ENCODE assay signal across 23 mouse cellular contexts in the genomic region with DNA sequence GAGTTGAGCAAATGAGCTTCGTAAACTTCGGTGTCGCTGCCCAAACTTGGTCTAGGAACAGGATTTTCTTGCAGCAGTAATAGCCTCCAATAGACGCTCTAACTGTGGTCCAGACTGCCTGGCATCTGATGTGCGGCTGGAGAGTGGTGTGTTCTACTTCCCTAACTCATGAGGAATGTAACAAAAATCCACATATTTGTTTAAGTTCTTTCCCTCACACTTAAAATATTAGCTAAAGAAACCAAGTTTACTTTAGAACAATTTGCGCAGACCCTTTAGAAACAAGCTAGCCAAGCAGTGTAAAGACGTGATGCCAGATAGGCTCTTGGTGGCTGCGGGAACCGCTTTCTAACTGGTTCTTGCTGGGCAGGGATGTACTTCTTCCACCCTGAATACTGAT.
A peak's percentile ranks its signal among the peaks of the same experiment; 100 is the strongest.
DNase-seq lines count a peak whose midpoint lies in the region; ATAC-seq lines count a peak whose summit lies in the region.
"Had no signal": no experiment of that assay in that cellular context is flagged by ENCODE, and none has a peak within 500 bp of the region (broad histone marks: within the 10 kb centered on the region; RNA-seq: fewer than 3 reads in every experiment).

No protein-coding gene starts in this region.

- H3K9ac ChIP-seq in lung, embryonic 15.5 days, result no peak overlapping the region
- no peak overlapping the region for H3K9ac ChIP-seq in midbrain, embryonic 11.5 days (ENCODE audit: low read length)
- no peak overlapping the region for H3K9ac ChIP-seq in midbrain, embryonic 16.5 days (ENCODE audit: low read depth, low read length)
- H3K9ac ChIP-seq in stomach, embryonic 16.5 days (ENCODE audit: low read length), result no peak overlapping the region
- H3K9ac ChIP-seq: forebrain, embryonic 13.5 days; heart, embryonic 13.5 days; hindbrain, embryonic 14.5 days had no signal

- H3K9me3 ChIP-seq in lung, embryonic 15.5 days, result no peaks in the 10 kb centered on the region
- no peaks in the 10 kb centered on the region for H3K9me3 ChIP-seq in midbrain, embryonic 11.5 days (ENCODE audit: control insufficient read depth, low read length)
- H3K9me3 ChIP-seq in midbrain, embryonic 16.5 days (replicated peaks; ENCODE audit: control insufficient read depth, low read length, poor library complexity, severe bottlenecking), result no peaks in the 10 kb centered on the region
- no peaks in the 10 kb centered on the region for H3K9me3 ChIP-seq in stomach, embryonic 16.5 days (replicated peaks; ENCODE audit: control insufficient read depth, low read length)
- H3K9me3 ChIP-seq: forebrain, embryonic 10.5 days; forebrain, embryonic 13.5 days; heart, embryonic 10.5 days; heart, embryonic 13.5 days had no signal

- ATAC-seq in lung, embryonic 15.5 days (ENCODE audit: borderline replicate concordance, extremely low read depth, low FRiP score, low TSS enrichment), result 0 out of 2 replicates have a peak, but pooled peaks have one; percentile 64
- ATAC-seq in midbrain, embryonic 11.5 days (ENCODE audit: low FRiP score), result no peak
- no peak for ATAC-seq in midbrain, embryonic 16.5 days
- ATAC-seq in stomach, embryonic 16.5 days (ENCODE audit: insufficient read depth, low FRiP score), result no peak
- ATAC-seq: activated CD4-positive, CD25-positive, alpha-beta regulatory T cell, adult 4 months; forebrain, embryonic 13.5 days; forebrain, embryonic 16.5 days had no signal

- H3K4me2 ChIP-seq in lung, embryonic 15.5 days, result no peak overlapping the region
- H3K4me2 ChIP-seq in midbrain, embryonic 11.5 days, result no peak overlapping the region
- no peak overlapping the region for H3K4me2 ChIP-seq in midbrain, embryonic 16.5 days (ENCODE audit: low read length)
- H3K4me2 ChIP-seq in stomach, embryonic 16.5 days (ENCODE audit: low read depth, low read length), result peak overlapping the region; percentile 1; the same call in 1 of the 2 replicates
- H3K4me2 ChIP-seq: forebrain, embryonic 13.5 days; heart, embryonic 13.5 days; hindbrain, embryonic 14.5 days had no signal

- 49% methylated on average over 9 of the region's 9 CpGs for WGBS in lung, embryonic 15.5 days
- WGBS in midbrain, embryonic 11.5 days, result 95% methylated on average over 9 of the region's 9 CpGs
- WGBS in midbrain, embryonic 16.5 days, result 92% methylated on average over 9 of the region's 9 CpGs
- WGBS in stomach, embryonic 16.5 days, result 56% methylated on average over 9 of the region's 9 CpGs

- H3K4me3 ChIP-seq in lung, embryonic 15.5 days, result no peak overlapping the region
- H3K4me3 ChIP-seq in midbrain, embryonic 11.5 days (ENCODE audit: low read depth, low read length), result no peak overlapping the region
- H3K4me3 ChIP-seq in midbrain, embryonic 16.5 days (ENCODE audit: low read depth, low read length), result no peak overlapping the region
- H3K4me3 ChIP-seq in stomach, embryonic 16.5 days (replicated peaks; ENCODE audit: low read length), result no peak overlapping the region
- H3K4me3 ChIP-seq: forebrain, embryonic 10.5 days; forebrain, embryonic 13.5 days; heart, adult 2 months; heart, embryonic 10.5 days; heart, embryonic 13.5 days had no signal

- peak overlapping the region; percentile 57 for H3K27ac ChIP-seq in lung, embryonic 15.5 days
- no peak overlapping the region for H3K27ac ChIP-seq in midbrain, embryonic 11.5 days (ENCODE audit: low read depth, low read length)
- H3K27ac ChIP-seq in midbrain, embryonic 16.5 days (ENCODE audit: low read length), result no peak overlapping the region
- H3K27ac ChIP-seq in stomach, embryonic 16.5 days (ENCODE audit: low read length), result peak overlapping the region; percentile 52
- H3K27ac ChIP-seq: forebrain, embryonic 10.5 days; forebrain, embryonic 13.5 days; heart, adult 2 months; heart, embryonic 10.5 days; heart, embryonic 13.5 days; hindbrain, embryonic 14.5 days had no signal

- H3K4me1 ChIP-seq in lung, embryonic 15.5 days, result peaks cover 23% of the 10 kb centered on the region
- H3K4me1 ChIP-seq in midbrain, embryonic 11.5 days (ENCODE audit: control insufficient read depth, insufficient read depth, low read length), result no peaks in the 10 kb centered on the region
- no peaks in the 10 kb centered on the region for H3K4me1 ChIP-seq in midbrain, embryonic 16.5 days (ENCODE audit: control insufficient read depth, insufficient read depth, low read length)
- peaks cover 1% of the 10 kb centered on the region; the same call in 1 of the 2 replicates for H3K4me1 ChIP-seq in stomach, embryonic 16.5 days (ENCODE audit: control insufficient read depth, insufficient read depth, low read length)
- H3K4me1 ChIP-seq: heart, embryonic 10.5 days; heart, embryonic 13.5 days had no signal

- H3K36me3 ChIP-seq in lung, embryonic 15.5 days, result no peaks in the 10 kb centered on the region
- no peaks in the 10 kb centered on the region for H3K36me3 ChIP-seq in midbrain, embryonic 11.5 days (ENCODE audit: control insufficient read depth, insufficient read depth, low read length)
- no peaks in the 10 kb centered on the region for H3K36me3 ChIP-seq in midbrain, embryonic 16.5 days (ENCODE audit: control insufficient read depth, insufficient read depth, low read length)
- no peaks in the 10 kb centered on the region for H3K36me3 ChIP-seq in stomach, embryonic 16.5 days (ENCODE audit: control insufficient read depth, insufficient read depth, low read length)
- H3K36me3 ChIP-seq: forebrain, embryonic 10.5 days; heart, embryonic 10.5 days; heart, embryonic 13.5 days had no signal

- DNase-seq in lung, postnatal 14 days, result no peak
- DNase-seq in midbrain, embryonic 11.5 days (ENCODE audit: low spot score, missing footprints), result peak; percentile 69
- no peak for DNase-seq in cerebellum, postnatal 25 days
- DNase-seq: adrenal gland, adult 8-10 months; adrenal gland, postnatal 25 days; cerebellum, adult 11-12 months; cerebellum, adult 8-10 months; cerebellum, postnatal 10 days; gastrocnemius, postnatal 10 days; gastrocnemius, postnatal 36 days; heart, adult 2 months; heart, postnatal 14 days; heart, postnatal 4 days had no signal

- H3K27me3 ChIP-seq in lung, embryonic 15.5 days, result no peaks in the 10 kb centered on the region; the same call in 1 of the 2 replicates
- H3K27me3 ChIP-seq in midbrain, embryonic 11.5 days (ENCODE audit: control insufficient read depth, insufficient read depth, low read length), result no peaks in the 10 kb centered on the region
- H3K27me3 ChIP-seq in midbrain, embryonic 16.5 days (ENCODE audit: control insufficient read depth, insufficient read depth, low read depth, low read length), result no peaks in the 10 kb centered on the region
- H3K27me3 ChIP-seq in stomach, embryonic 16.5 days (ENCODE audit: control insufficient read depth, insufficient read depth, low read length), result no peaks in the 10 kb centered on the region
- H3K27me3 ChIP-seq: forebrain, embryonic 13.5 days; heart, embryonic 13.5 days had no signal

Comparison
In these comparisons a context has a peak if more than half of its experiments do, and no peak if none do; other contexts are left out.
1. H3K27ac ChIP-seq: peak in lung, embryonic 15.5 days (single experiment) and stomach, embryonic 16.5 days (single experiment); none in midbrain, embryonic 11.5 days (single experiment) and midbrain, embryonic 16.5 days (single experiment).